ENCODE assay signal across 8 mouse cellular contexts in the genomic region with DNA sequence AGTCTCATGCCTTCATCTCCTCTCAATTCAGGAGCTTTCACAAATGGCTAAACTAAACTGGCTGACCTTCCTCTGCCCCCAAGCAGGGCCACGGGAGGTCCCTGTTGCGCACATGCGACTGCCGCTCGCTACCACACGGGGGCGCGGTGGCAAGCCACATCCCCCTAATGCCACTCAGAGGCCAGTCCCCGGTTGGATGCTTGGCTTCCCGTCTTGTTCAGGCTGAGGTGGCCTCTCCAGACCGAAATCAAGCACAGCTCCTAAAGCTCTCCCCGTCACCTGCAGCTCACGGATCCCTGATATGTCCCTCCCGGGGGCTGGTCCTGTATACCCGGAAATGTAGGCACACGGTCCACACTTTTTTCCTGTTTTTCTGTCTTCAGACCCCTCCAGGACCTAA. TPM values are rescaled to one million over a fixed set of nuclear protein-coding genes. Genes with fewer than 3 reads are reported as not detected.
DNase-seq lines count a peak whose midpoint lies in the region; ATAC-seq lines count a peak whose summit lies in the region.

No protein-coding gene starts in this region.

- peak; percentile 75 for ATAC-seq in common myeloid progenitor, adult 5-6 weeks (replicated peaks; ENCODE audit: low read depth, poor library complexity, severe bottlenecking)

- peak; percentile 91 for DNase-seq in ZHBTc4 (ENCODE audit: low read depth, low spot score)
- DNase-seq in gastrocnemius, postnatal 10 days, result peak; percentile 89
- peak; percentile 37 for DNase-seq in hindlimb bud, embryonic 11.5 days (ENCODE audit: extremely low spot score, low read depth, low spot score)
- peak; percentile 86 for DNase-seq in left cerebral cortex, adult 18-20 months (ENCODE audit: low spot score in 2 of 2)
- DNase-seq in lung, postnatal 4 days, result peak; percentile 92
- peak; percentile 69 for DNase-seq in retina, postnatal 7 days (ENCODE audit: low read depth, low spot score)
- DNase-seq in urinary bladder, adult 18-20 months (ENCODE audit: low spot score in 2 of 2), result peak; percentile 70 to 79

RNA-seq across cellular contexts. Expression of gene Cyp46a1, which starts 1.1 kb away (rescaled TPM):
- not detected in 2 replicates for total RNA-seq in common myeloid progenitor, adult 5-6 weeks (2017)
- total RNA-seq in gastrocnemius, postnatal 10 days (2021), result 1 to 10 TPM; 1.1 to 1.5 TPM
- total RNA-seq in left cerebral cortex, adult 18-20 months (2021), result 100 to 1,000 TPM; 259 to 273 TPM

RNA-seq across cellular contexts. Expression of gene Hhipl1, which starts 27.0 kb away (rescaled TPM):
- not detected in 2 replicates for total RNA-seq in common myeloid progenitor, adult 5-6 weeks (2017)
- total RNA-seq in gastrocnemius, postnatal 10 days (2021), result under 1 TPM; 0.38 to 0.54 TPM
- total RNA-seq in left cerebral cortex, adult 18-20 months (2021), result 1 to 10 TPM; 7.9 to 9.0 TPM

RNA-seq across cellular contexts. Expression of gene Eml1, which starts 37.7 kb away (rescaled TPM):
- not detected in 2 replicates for total RNA-seq in common myeloid progenitor, adult 5-6 weeks (2017)
- total RNA-seq in gastrocnemius, postnatal 10 days (2021), result 100 to 1,000 TPM; 127 to 132 TPM
- 10 to 100 TPM; 60.4 to 64.1 TPM for total RNA-seq in left cerebral cortex, adult 18-20 months (2021)

RNA-seq across cellular contexts. Expression of gene Ccdc85c, which starts 57.8 kb away (rescaled TPM):
- 0.82 and 2.4 TPM in 2 replicates for total RNA-seq in common myeloid progenitor, adult 5-6 weeks (2017)
- total RNA-seq in gastrocnemius, postnatal 10 days (2021), result 1 to 10 TPM; 5.0 to 5.1 TPM
- total RNA-seq in left cerebral cortex, adult 18-20 months (2021), result 10 to 100 TPM; 75.6 to 77.6 TPM

Comparison
In these comparisons a context has a peak if more than half of its experiments do, and no peak if none do; other contexts are left out.
1. Peak in every context shown above with its lines: DNase-seq and ATAC-seq.
2. DNase-seq: peak in every context shown above with its lines; median percentile 92 in lung, postnatal 4 days; 91 in ZHBTc4; 89 in gastrocnemius, postnatal 10 days; 86 in left cerebral cortex, adult 18-20 months; 74 in urinary bladder, adult 18-20 months; 69 in retina, postnatal 7 days; 37 in hindlimb bud, embryonic 11.5 days.
3. RNA of gene Cyp46a1, which starts 1.1 kb away (total RNA-seq): 259 to 273 TPM in left cerebral cortex, adult 18-20 months; 1.1 to 1.5 TPM in gastrocnemius, postnatal 10 days and not detected in common myeloid progenitor, adult 5-6 weeks; every median in the first group is over 100 times any median in the second.
4. RNA of gene Eml1, which starts 37.7 kb away (total RNA-seq): 127 to 132 TPM in gastrocnemius, postnatal 10 days and 60.4 to 64.1 TPM in left cerebral cortex, adult 18-20 months; not detected in common myeloid progenitor, adult 5-6 weeks; every median in the first group is over 10 times any median in the second.